Mouse (Mus musculus): ENCODE measurements around the gene Actl9.

Actl9 gene

GRCm38 (mm10) chr17:33432019-33432946 is at the start of gene Actl9:
Gene Actl9 (plus strand): TSS chr17:33432896.
- no peak for DNase-seq

GRCm38 (mm10) chr17:33385705-33386104 is 47.0 kb upstream of the Actl9 start:
- DNase-seq, result no peak

GRCm38 (mm10) chr17:33392271-33392670 is 40.4 kb upstream of the Actl9 start:
- DNase-seq, result no peak

GRCm38 (mm10) chr17:33394182-33395034 is 38.3 kb upstream of the Actl9 start, which contains the start of gene Zfp101:
Gene Zfp101 (minus strand): TSS chr17:33394641.
- DNase-seq, result peak; percentile 93

- DNase-seq, result peak; percentile 81
Observed at GRCm38 (mm10) chr17:33439148-33439547, 6.5 kb downstream of the Actl9 start.

- DNase-seq, result no peak
Observed at GRCm38 (mm10) chr17:33439922-33440321, 7.2 kb downstream of the Actl9 start.

- DNase-seq, result no peak
Observed at GRCm38 (mm10) chr17:33441159-33441558, 8.5 kb downstream of the Actl9 start.

GRCm38 (mm10) chr17:33456631-33457030 is 23.9 kb downstream of the Actl9 start:
- DNase-seq, result no peak

- DNase-seq, result no peak
Observed at GRCm38 (mm10) chr17:33471206-33471605, 38.5 kb downstream of the Actl9 start.

All from embryo, embryonic 11 days (tissue).